Mouse (Mus musculus) heart, embryonic 14.5 days (tissue): ENCODE results near the gene Rab3ip. TPM values are rescaled to one million over a fixed set of nuclear protein-coding genes. Genes with fewer than 3 reads are reported as not detected.
A peak's percentile ranks its signal among the peaks of the same experiment; 100 is the strongest.

Source experiments
- ATAC-seq: fragments of 200-750 bp; cut with Nextera tagmentation; 2 replicates; pipeline ENCODE4 v1.8.0; 2017; ENCODE audit warnings: low read depth, moderate TSS enrichment; ENCODE audit not compliant: insufficient number of reproducible peaks, insufficient read depth, low FRiP score
- H3K27ac ChIP-seq, 2 experiments: fragments of 200-500 bp in 1 of 2; fragments of 300-500 bp in 1 of 2; sonication (generic) in 1 of 2; replicated peaks in 1 of 2; 2 replicates each; pipeline ENCODE4 v1.5.1; 2012 to 2014; ENCODE audit warnings: low read depth in 2 of 2, low read length in 2 of 2, control low read depth in 1 of 2, mild to moderate bottlenecking in 1 of 2, mixed read lengths in 1 of 2; ENCODE audit not compliant: control insufficient read depth in 1 of 2, insufficient read depth in 1 of 2
- H3K27me3 ChIP-seq: fragments of 300-500 bp; sonication (generic); 2 replicates; pipeline ENCODE4 v1.6.1; 2014; ENCODE audit warnings: mild to moderate bottlenecking, low read length, control low read depth; ENCODE audit not compliant: control insufficient read depth, insufficient read depth
- H3K36me3 ChIP-seq: fragments of 300-500 bp; sonication (generic); 2 replicates; pipeline ENCODE4 v1.6.1; 2014; ENCODE audit warnings: mild to moderate bottlenecking, control low read depth, low read length, mixed read lengths; ENCODE audit not compliant: control insufficient read depth, insufficient read depth
- H3K4me1 ChIP-seq, 2 experiments: fragments of 200-500 bp in 1 of 2; fragments of 300-500 bp in 1 of 2; sonication (generic) in 1 of 2; 2 replicates each; pipeline ENCODE4 v1.6.1; 2012 to 2014; ENCODE audit warnings: low read length in 2 of 2, control low read depth in 1 of 2, mixed read lengths in 1 of 2; ENCODE audit not compliant: control insufficient read depth in 2 of 2, insufficient read depth in 2 of 2
- H3K4me2 ChIP-seq: fragments of 300-500 bp; sonication (generic); 2 replicates; pipeline ENCODE4 v1.6.1; 2014; ENCODE audit warnings: mild to moderate bottlenecking, low read length
- H3K4me3 ChIP-seq, 2 experiments: fragments of 200-500 bp in 1 of 2; fragments of 300-500 bp in 1 of 2; sonication (generic) in 1 of 2; 2 replicates each; pipeline ENCODE4 v1.5.1; 2012 to 2014; ENCODE audit warnings: low read length in 2 of 2, mild to moderate bottlenecking in 2 of 2, control low read depth in 1 of 2, low read depth in 1 of 2, moderate library complexity in 1 of 2; ENCODE audit not compliant: control insufficient read depth in 1 of 2, insufficient read depth in 1 of 2
- H3K9ac ChIP-seq: fragments of 300-500 bp; sonication (generic); 2 replicates; pipeline ENCODE4 v1.6.1; 2014; ENCODE audit warnings: mild to moderate bottlenecking, low read length
- H3K9me3 ChIP-seq: fragments of 300-500 bp; sonication (generic); 2 replicates; pipeline ENCODE4 v1.6.1; 2016; ENCODE audit warnings: low read length, control low read depth; ENCODE audit not compliant: control insufficient read depth
- WGBS: fragments of 180-500 bp; shearing (Covaris S2); extraction: QIAGEN DNeasy Blood & Tissue Kit; methylation state at CpG from one replicate; pipeline ENCODE4 v1.1.7; 2014; 5-methylcytosine and 5-hydroxymethylcytosine counted together
- polyA plus RNA-seq: library from polyadenylated mRNA; unstranded; fragments of >200 nt; fragmentation: Nextera tagmentation; extraction: Ambion mirVana; gene quantifications from 2 replicates; pipeline ENCODE4 v1.2.1, GENCODE M21; 2014

Gene Rab3ip
- polyA plus RNA-seq = 66.2 and 70.9 TPM in 2 replicates

GRCm38 (mm10) chr10:116950009-116950769 lies at the start of gene Rab3ip:
Gene Rab3ip, minus strand, starts transcription at chr10:116950769.
- H3K4me2 ChIP-seq = peak within 1 kb of the TSS; percentile 71
- peaks cover 4% of the 10 kb centered on the region; the same call in 1 of the 2 replicates for H3K9me3 ChIP-seq
- no peaks in the 10 kb centered on the region for H3K36me3 ChIP-seq
- peak within 1 kb of the TSS; percentile 93 for H3K9ac ChIP-seq
- no peaks in the 10 kb centered on the region for H3K27me3 ChIP-seq
- peak within 1 kb of the TSS; percentile 89 to 100 for H3K4me3 ChIP-seq
- H3K27ac ChIP-seq = peak within 1 kb of the TSS; percentile 88 to 89
- ATAC-seq = peak; percentile 87
- 1% methylated on average over 76 of the region's 103 CpGs for WGBS
- H3K4me1 ChIP-seq = peaks cover 13 to 27% of the 10 kb centered on the region in 2 experiments

GRCm38 (mm10) chr10:116998716-116999455 lies 48.3 kb upstream of the Rab3ip start:
- 69% methylated on average over 17 of the region's 17 CpGs for WGBS
- Histone ChIP-seq H3K36me3 (no peaks in the 10 kb centered on the region), H3K27me3 (no peaks in the 10 kb centered on the region), H3K27ac (no peak overlapping the region), H3K9me3 (no peaks in the 10 kb centered on the region), H3K4me1 (peaks cover 12 to 22% of the 10 kb centered on the region in 2 experiments), H3K9ac (no peak overlapping the region), H3K4me3 (no peak overlapping the region), H3K4me2 (no peak overlapping the region)
- ATAC-seq = no peak

DNA sequence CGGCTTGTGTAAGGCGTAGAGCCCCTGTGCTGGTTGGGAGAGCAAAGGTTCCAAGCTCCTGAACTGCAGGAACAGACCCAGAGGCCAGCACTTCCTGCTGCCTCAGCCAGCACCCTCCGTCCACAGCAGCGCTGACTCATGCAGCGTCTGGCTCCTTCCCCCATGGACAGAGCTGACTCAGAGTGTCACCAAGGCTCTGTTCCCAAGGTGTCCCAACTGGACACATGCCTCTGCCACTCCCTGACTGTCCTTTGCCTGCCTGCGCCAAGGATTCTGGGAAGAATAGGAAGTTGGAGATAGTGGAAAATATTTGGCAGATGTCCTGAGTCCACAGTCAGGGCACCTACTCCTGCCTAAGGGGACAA lies 45.6 kb upstream of the Rab3ip start:
- H3K27ac ChIP-seq = peak overlapping the region; percentile 51 to 75
- peak; percentile 81 for ATAC-seq
- no peak overlapping the region for H3K4me2 ChIP-seq
- H3K27me3 ChIP-seq = no peaks in the 10 kb centered on the region
- H3K9me3 ChIP-seq = no peaks in the 10 kb centered on the region
- no peak overlapping the region for H3K4me3 ChIP-seq
- H3K9ac ChIP-seq = no peak overlapping the region; the same call in 1 of the 2 replicates
- peaks cover 12 to 21% of the 10 kb centered on the region in 2 experiments for H3K4me1 ChIP-seq
- no peaks in the 10 kb centered on the region for H3K36me3 ChIP-seq
- WGBS = 36% methylated on average over 6 of the region's 6 CpGs

DNA sequence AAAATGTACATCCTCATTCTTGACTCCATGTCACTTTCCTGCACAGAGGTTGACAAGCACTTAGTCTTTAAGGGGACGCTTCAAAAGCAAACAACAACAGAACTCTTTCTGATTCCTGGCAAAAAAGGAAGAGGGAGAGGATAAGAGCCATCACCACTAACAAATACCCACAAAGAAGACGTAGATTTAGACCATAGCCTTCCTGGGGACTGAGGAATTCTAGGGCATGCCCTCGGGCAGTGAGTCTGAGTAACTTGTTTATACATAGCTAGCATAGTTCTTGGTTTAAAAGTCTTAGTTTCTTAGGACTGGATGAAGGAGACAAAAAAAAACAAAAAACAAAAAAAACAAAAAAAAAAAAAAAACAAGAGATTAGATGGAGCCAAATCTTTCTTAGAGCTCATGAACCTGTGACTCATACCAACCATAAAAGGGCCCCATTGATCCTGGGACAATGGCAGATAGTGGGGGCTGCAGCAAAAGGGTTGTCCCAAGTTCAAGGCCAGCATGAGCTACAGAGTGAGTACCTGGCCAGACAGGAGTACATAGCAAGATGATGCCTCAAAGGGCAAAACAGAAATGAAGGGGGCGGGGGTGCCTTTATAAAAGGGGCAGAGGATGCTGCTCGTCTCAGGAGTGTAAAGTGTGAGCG lies 45.1 kb upstream of the Rab3ip start:
- Histone ChIP-seq H3K27me3 (no peaks in the 10 kb centered on the region), H3K36me3 (no peaks in the 10 kb centered on the region), H3K4me2 (no peak overlapping the region), H3K9ac (no peak overlapping the region), H3K27ac (peak overlapping the region; percentile 51 to 75), H3K4me3 (no peak overlapping the region), H3K9me3 (no peaks in the 10 kb centered on the region), H3K4me1 (peaks cover 7 to 16% of the 10 kb centered on the region in 2 experiments)
- WGBS = 60% methylated on average over 6 of the region's 6 CpGs
- no peak for ATAC-seq

GRCm38 (mm10) chr10:116995162-116995561 lies 44.6 kb upstream of the Rab3ip start:
- Histone ChIP-seq H3K4me2 (no peak overlapping the region), H3K9me3 (no peaks in the 10 kb centered on the region), H3K27me3 (no peaks in the 10 kb centered on the region), H3K9ac (no peak overlapping the region), H3K4me1 (peaks cover 7 to 15% of the 10 kb centered on the region in 2 experiments), H3K4me3 (no peak overlapping the region), H3K36me3 (no peaks in the 10 kb centered on the region), H3K27ac (no peak overlapping the region; a peak in 1 of 4 replicates)
- ATAC-seq = no peak
- WGBS = 88% methylated on average over 5 of the region's 5 CpGs

- H3K9me3 ChIP-seq = no peaks in the 10 kb centered on the region
- no peak for ATAC-seq
- no peaks in the 10 kb centered on the region for H3K27me3 ChIP-seq
- no peak overlapping the region for H3K27ac ChIP-seq
- no peak overlapping the region for H3K9ac ChIP-seq
- no peak overlapping the region for H3K4me3 ChIP-seq
- H3K4me2 ChIP-seq = no peak overlapping the region
- WGBS = 85% methylated on average over 8 of the region's 8 CpGs
- H3K4me1 ChIP-seq = peaks cover 7 to 15% of the 10 kb centered on the region in 2 experiments
- no peaks in the 10 kb centered on the region for H3K36me3 ChIP-seq
These were observed 43.4 kb upstream of the Rab3ip start for GRCm38 (mm10) chr10:116993971-116994370.

DNA sequence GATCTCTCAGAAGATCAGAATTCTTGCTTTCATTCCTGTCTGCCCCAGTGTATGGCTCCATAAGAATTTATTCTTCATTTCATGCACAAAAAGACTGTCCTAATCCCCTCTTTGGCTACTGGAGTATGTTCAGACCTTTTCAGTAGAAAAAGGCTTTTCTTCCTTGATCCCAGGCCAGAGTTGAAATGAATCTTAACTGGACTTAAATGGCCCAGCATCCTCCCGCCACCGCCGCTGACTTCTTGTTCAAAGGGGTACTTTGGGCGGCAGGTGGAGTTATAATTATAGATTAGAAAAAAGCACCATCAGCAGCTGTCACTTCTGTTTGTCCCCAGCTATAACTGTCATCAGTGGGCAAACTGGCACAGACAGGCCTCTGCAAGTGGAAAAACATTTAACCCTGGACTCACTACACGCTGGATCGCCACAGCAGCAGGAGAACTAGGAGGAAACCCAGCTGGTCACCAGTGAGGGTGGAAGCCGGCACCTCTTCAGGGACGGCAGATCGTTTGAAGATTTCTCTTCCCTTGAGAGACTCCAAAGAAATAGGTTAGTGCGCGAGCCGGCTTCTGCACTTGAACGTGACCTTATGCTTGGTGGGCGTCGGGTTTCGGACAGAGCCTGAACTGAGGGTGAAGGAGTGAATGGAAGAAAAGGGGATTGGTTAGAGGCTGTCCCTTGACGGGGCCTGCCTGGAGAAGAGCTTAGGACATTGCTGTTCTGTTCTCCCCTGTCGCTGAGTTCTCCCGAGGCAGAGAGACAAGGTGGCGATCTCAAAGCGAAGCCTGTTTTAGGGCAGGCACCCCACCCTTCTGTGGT lies 35.9 kb upstream of the Rab3ip start, which contains the start of gene Best3:
Best3 (plus strand) TSS at position 51 of the 819 bp plus-strand sequence.
- H3K4me1 ChIP-seq = peaks cover 0 to 7% of the 10 kb centered on the region in 2 experiments; a peak in 3 of 4 replicates
- H3K4me3 ChIP-seq = peak within 1 kb of the TSS in 1 of 2 experiments; percentile 10; a peak in 1 of 4 replicates
- ATAC-seq = no peak
- H3K9ac ChIP-seq = peak within 1 kb of the TSS; percentile 31
- no peaks in the 10 kb centered on the region for H3K9me3 ChIP-seq
- WGBS = 44% methylated on average over 21 of the region's 21 CpGs
- no peaks in the 10 kb centered on the region for H3K27me3 ChIP-seq
- H3K4me2 ChIP-seq = peak within 1 kb of the TSS; percentile 28
- H3K36me3 ChIP-seq = no peaks in the 10 kb centered on the region
- H3K27ac ChIP-seq = no peak within 1 kb of the TSS; a peak in 1 of 4 replicates
